Mouse (Mus musculus) kidney, postnatal 36 days (tissue): Measurements from ENCODE around the gene Dctpp1.

Source experiments
- DNase-seq, 2 experiments: peaks; one replicate each; pipeline ENCODE4 v3.0.0; 2021 to 2022; ENCODE audit warnings: mixed read lengths in 2 of 2

Dctpp1 gene

GRCm38 (mm10) chr7:127208553-127209438 lies 51.7 kb downstream of the Dctpp1 start, which contains the start of gene Mylpf:
Mylpf (plus strand) TSS chr7:127208890.
- DNase-seq, result peak; percentile 97 to 98

- DNase-seq, result no peak
These were observed 52.3 kb downstream of the Dctpp1 start, which contains the start of gene Tbc1d10b for GRCm38 (mm10) chr7:127208295-127208552. Tbc1d10b (minus strand) TSS chr7:127208468.

- DNase-seq, result peak in 1 of 2 experiments; percentile 30
These were observed 52.9 kb downstream of the Dctpp1 start for GRCm38 (mm10) chr7:127207374-127208294.
